Mouse (Mus musculus): ENCODE results near the gene Rbpms2. TPM values are rescaled to one million over a fixed set of nuclear protein-coding genes. Genes with fewer than 3 reads are reported as not detected.

The Rbpms2 gene
- polyA plus RNA-seq, 1 experiment from 2014 or later, result 4.7 TPM

DNA sequence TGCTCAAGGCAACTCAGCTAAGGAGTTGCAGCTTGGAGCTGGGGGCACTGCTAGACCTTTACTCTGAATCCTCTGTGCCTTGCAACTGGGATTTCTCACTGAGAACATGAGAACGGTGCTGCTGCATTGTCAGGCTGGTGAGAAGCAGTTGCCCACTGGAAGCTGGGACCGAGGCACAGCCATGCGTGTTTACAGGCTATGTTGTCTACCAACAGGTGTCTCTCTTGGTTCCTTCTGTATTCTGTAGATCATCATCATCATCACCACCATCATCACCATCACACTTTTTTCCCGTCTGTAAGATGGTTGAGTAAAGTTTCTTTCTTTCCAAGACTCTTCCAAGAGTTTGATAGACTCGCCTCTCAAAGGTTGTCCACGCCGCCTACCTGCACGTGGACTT, 38.3 kb downstream of the Rbpms2 start, which contains the start of gene Oaz2:
Oaz2 (plus strand) TSS at position 301 of the 400 bp plus-strand sequence.
- Histone ChIP-seq H3K4me3 (replicated peaks; ENCODE audit: low read length) (no peak within 1 kb of the TSS), H3K4me1 (replicated peaks; ENCODE audit: control insufficient read depth, insufficient read depth, low read length) (no peaks in the 10 kb centered on the region), H3K4me2 (replicated peaks) (no peak within 1 kb of the TSS), H3K9ac (no peak within 1 kb of the TSS), H3K27me3 (ENCODE audit: control insufficient read depth, insufficient read depth, low read length) (no peaks in the 10 kb centered on the region), H3K36me3 (replicated peaks; ENCODE audit: control insufficient read depth, insufficient read depth) (no peaks in the 10 kb centered on the region), H3K9me3 (ENCODE audit: control insufficient read depth, low read length) (no peaks in the 10 kb centered on the region), H3K27ac (no peak within 1 kb of the TSS)
- ATAC-seq (ENCODE audit: low FRiP score) (no peak), DNase-seq (ENCODE audit: low spot score) (no peak)
- WGBS, result 96% methylated on average over 8 of the region's 8 CpGs

DNA sequence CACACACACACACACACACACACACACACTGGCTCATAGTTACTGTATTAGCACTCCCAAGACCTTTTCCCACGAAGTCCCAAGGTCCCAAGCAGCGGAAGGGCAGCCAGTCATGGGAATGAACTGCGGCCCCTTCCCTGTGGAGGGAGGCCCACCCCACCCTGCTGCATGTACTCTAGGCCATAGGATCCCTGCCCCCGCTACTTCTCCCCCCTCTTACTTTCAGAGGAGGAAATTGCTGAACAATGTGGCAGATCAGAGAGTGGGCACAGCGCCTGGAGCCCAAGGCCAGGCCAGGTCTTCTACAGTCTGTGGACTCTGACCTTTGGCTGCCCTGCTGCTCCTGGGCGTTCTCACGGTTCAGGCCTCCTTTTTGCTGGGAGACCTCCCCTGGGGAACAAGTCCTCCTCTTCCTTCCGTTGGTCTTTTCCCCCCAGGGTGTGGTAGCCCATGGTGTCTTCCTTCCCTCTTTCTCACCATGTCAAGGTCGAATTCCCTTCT, 42.0 kb downstream of the Rbpms2 start:
- Histone ChIP-seq H3K27ac (no peak overlapping the region), H3K27me3 (ENCODE audit: control insufficient read depth, insufficient read depth, low read length) (no peaks in the 10 kb centered on the region), H3K9ac (no peak overlapping the region), H3K36me3 (replicated peaks; ENCODE audit: control insufficient read depth, insufficient read depth) (no peaks in the 10 kb centered on the region), H3K4me2 (replicated peaks) (no peak overlapping the region), H3K4me3 (replicated peaks; ENCODE audit: low read length) (no peak overlapping the region), H3K4me1 (replicated peaks; ENCODE audit: control insufficient read depth, insufficient read depth, low read length) (peaks cover 6% of the 10 kb centered on the region), H3K9me3 (ENCODE audit: control insufficient read depth, low read length) (no peaks in the 10 kb centered on the region)
- no peak for DNase-seq (ENCODE audit: low spot score)
- no peak for ATAC-seq (ENCODE audit: low FRiP score)
- 54% methylated on average over 9 of the region's 9 CpGs for WGBS

DNA sequence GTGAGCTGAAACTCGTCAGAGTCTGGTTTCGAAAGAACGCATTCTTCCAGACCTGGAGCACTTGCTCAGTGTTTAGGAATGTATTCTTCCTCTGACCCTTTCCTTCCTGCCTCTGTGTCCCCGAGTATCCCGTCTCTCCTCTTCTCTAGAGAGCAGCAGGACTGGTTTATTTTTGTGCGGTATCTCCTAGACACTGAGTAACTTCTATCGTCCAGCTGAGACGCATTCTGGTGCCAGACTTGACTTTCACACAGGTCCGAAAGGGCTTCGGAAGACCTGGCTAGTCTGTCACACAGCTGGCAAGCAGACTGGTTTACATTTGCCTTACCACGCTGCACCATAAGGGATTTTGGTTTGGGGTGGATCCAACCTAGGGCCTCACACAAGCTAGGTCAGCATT, 43.5 kb downstream of the Rbpms2 start:
- H3K27me3 ChIP-seq (ENCODE audit: control insufficient read depth, insufficient read depth, low read length), result no peaks in the 10 kb centered on the region
- H3K4me1 ChIP-seq (replicated peaks; ENCODE audit: control insufficient read depth, insufficient read depth, low read length), result peaks cover 16% of the 10 kb centered on the region
- no peak overlapping the region for H3K4me2 ChIP-seq (replicated peaks)
- no peaks in the 10 kb centered on the region for H3K9me3 ChIP-seq (ENCODE audit: control insufficient read depth, low read length)
- DNase-seq (ENCODE audit: low spot score) (no peak), ATAC-seq (ENCODE audit: low FRiP score) (no peak)
- no peak overlapping the region for H3K4me3 ChIP-seq (replicated peaks; ENCODE audit: low read length)
- no peak overlapping the region for H3K9ac ChIP-seq
- no peak overlapping the region for H3K27ac ChIP-seq
- 80% methylated on average over 11 of the region's 11 CpGs for WGBS
- no peaks in the 10 kb centered on the region for H3K36me3 ChIP-seq (replicated peaks; ENCODE audit: control insufficient read depth, insufficient read depth)

DNA sequence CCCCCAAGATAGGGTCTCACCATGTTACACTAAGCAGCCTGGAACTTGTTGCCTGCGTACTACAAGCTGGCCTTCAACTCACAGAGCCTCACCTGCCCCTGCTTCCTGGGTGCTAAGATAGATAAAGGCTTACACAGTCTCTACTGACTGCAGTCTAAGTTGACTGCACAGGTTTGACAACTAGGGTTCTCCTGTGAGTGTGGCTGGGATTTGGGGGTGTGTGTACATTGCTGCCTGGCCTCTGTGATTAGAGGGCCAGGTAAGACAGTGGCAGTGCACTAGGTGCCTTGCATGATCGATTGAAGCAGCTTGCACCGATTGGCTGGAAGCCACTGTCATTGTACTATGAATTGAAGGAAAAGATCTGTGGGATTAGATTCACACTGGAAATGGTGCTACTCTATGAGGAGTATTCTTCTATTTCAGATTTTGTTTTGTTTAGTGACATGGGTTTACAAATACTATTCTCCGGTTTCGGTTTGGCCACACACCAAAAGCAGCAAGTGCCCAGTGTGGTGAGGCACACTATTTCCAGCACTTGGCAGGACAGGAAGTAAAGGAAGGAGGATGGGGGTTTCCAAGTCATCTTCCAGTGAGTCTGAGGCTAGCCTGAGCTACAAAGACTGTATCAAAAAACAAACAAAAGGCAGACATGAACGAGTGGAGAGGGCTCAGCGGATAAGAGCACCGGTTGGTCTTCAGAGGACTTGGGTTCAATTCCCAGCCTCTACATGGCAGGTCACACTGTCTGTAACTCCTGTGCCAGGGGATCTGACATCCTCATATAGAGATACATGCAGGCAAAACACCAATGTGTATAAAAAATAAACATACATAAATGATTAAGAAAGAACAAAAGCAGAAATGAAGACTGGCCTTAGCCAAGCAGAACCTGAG, 46.3 kb downstream of the Rbpms2 start:
- no peaks in the 10 kb centered on the region for H3K9me3 ChIP-seq (ENCODE audit: control insufficient read depth, low read length)
- peak overlapping the region; percentile 71 for H3K4me3 ChIP-seq (replicated peaks; ENCODE audit: low read length)
- H3K27ac ChIP-seq, result peak overlapping the region; percentile 78
- H3K9ac ChIP-seq, result peak overlapping the region; percentile 85
- no peak for DNase-seq (ENCODE audit: low spot score)
- H3K4me2 ChIP-seq (replicated peaks), result peak overlapping the region; percentile 60
- WGBS, result 61% methylated on average over 8 of the region's 8 CpGs
- ATAC-seq (ENCODE audit: low FRiP score), result peak; percentile 39
- H3K36me3 ChIP-seq (replicated peaks; ENCODE audit: control insufficient read depth, insufficient read depth), result no peaks in the 10 kb centered on the region
- peaks cover 42% of the 10 kb centered on the region for H3K4me1 ChIP-seq (replicated peaks; ENCODE audit: control insufficient read depth, insufficient read depth, low read length)
- H3K27me3 ChIP-seq (ENCODE audit: control insufficient read depth, insufficient read depth, low read length), result no peaks in the 10 kb centered on the region

DNA sequence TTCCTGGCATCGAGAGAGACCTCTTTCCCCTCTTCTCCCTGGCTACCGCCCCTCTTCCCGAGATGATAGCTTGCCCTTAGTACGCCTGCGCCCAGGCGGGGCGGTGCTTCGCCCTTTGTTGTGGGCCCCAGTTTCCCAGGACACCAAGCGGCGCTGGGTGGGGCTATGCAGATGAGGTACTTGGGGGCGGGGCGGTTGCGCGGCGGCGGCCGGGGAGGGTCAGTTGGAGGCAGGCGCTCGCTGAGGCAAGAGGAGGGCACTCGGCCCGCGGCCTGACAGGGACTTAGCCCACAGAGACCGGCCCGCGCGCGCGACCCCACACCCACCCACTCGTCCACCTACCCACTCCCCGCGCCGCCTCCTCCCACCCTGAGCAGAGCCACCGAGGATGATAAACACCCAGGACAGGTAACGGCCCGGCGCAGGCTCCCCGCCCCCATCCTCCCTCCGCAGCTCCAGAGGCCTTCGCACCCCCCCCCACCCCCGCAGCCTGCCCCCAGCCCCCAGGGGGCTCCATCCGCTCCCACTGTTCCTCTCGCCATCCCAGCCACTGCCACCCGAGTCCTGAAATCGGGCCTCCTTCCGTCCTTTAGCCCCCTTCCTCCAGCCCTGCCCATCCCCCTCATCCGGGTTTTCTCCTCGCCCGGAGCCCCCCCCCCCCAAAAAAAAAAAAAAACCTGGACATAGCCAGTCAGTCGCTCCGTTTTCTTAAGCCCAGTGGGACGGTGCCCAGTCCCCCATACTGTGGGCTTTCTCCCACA, 47.1 kb downstream of the Rbpms2 start:
- DNase-seq (ENCODE audit: low spot score) (peak; percentile 96), ATAC-seq (ENCODE audit: low FRiP score) (peak; percentile 98)
- H3K27me3 ChIP-seq (ENCODE audit: control insufficient read depth, insufficient read depth, low read length), result no peaks in the 10 kb centered on the region
- H3K9me3 ChIP-seq (ENCODE audit: control insufficient read depth, low read length), result no peaks in the 10 kb centered on the region
- under 1% methylated on average over 39 of the region's 51 CpGs for WGBS
- H3K4me2 ChIP-seq (replicated peaks), result peak overlapping the region; percentile 66
- H3K4me3 ChIP-seq (replicated peaks; ENCODE audit: low read length), result peak overlapping the region; percentile 71
- H3K36me3 ChIP-seq (replicated peaks; ENCODE audit: control insufficient read depth, insufficient read depth), result no peaks in the 10 kb centered on the region
- peaks cover 50% of the 10 kb centered on the region for H3K4me1 ChIP-seq (replicated peaks; ENCODE audit: control insufficient read depth, insufficient read depth, low read length)
- H3K9ac ChIP-seq, result peak overlapping the region; percentile 85
- H3K27ac ChIP-seq, result peak overlapping the region; percentile 78

DNA sequence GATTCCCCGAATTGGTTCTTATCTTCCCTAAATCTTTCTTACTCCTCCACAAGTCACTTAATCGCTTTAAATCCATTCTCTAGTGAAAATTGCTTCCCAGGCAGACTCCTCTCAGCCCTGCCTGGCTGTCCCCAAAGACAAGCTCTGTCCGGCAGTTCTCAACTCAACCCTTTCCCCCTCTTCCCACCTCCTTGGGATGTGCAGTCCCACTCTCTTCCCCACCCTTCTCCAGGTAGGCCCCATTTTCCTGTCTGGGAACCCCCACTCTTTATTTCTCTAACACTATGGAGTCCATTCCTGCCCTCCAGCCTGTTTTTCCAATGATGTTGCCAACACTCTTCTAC, 47.6 kb downstream of the Rbpms2 start:
- Histone ChIP-seq H3K27ac (peak overlapping the region; percentile 78), H3K4me3 (replicated peaks; ENCODE audit: low read length) (peak overlapping the region; percentile 71), H3K36me3 (replicated peaks; ENCODE audit: control insufficient read depth, insufficient read depth) (no peaks in the 10 kb centered on the region), H3K4me2 (replicated peaks) (peak overlapping the region; percentile 66), H3K4me1 (replicated peaks; ENCODE audit: control insufficient read depth, insufficient read depth, low read length) (peaks cover 55% of the 10 kb centered on the region), H3K9ac (peak overlapping the region; percentile 85), H3K9me3 (ENCODE audit: control insufficient read depth, low read length) (no peaks in the 10 kb centered on the region), H3K27me3 (ENCODE audit: control insufficient read depth, insufficient read depth, low read length) (no peaks in the 10 kb centered on the region)
- 0% methylated on average over 3 of the region's 3 CpGs for WGBS
- no peak for ATAC-seq (ENCODE audit: low FRiP score)
- DNase-seq (ENCODE audit: low spot score), result no peak

DNA sequence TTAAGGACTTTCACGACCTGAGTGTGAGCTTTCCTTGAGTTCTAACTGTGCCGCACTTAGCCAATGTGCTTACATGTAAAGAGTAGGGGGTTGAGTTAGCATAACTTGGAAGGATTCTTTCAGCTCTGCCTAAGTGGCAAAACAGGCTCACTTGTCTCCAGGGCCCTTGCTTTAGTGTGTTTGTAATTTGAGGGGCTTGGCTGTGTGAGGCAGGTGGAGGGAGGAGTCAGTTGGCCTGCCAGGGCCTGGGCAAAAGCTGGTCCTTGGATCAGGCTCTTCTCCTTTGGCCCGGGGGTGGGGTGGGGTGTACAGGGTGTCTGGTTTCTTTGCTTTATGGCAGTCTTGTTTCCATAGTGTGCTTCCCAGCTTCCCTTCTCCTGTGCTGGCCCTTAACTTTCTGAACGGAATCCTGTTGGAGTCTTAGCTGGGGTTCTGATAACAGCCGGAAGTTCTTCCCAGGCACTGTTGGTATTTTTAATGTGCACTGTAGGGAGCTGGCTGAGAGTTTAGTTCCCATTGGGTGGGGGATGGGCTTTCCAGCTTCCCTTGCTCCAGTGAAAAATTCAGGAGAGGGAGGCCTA, 49.8 kb downstream of the Rbpms2 start:
- no peak for ATAC-seq (ENCODE audit: low FRiP score)
- Histone ChIP-seq H3K4me1 (replicated peaks; ENCODE audit: control insufficient read depth, insufficient read depth, low read length) (peaks cover 55% of the 10 kb centered on the region), H3K36me3 (replicated peaks; ENCODE audit: control insufficient read depth, insufficient read depth) (no peaks in the 10 kb centered on the region), H3K9me3 (ENCODE audit: control insufficient read depth, low read length) (no peaks in the 10 kb centered on the region), H3K27me3 (ENCODE audit: control insufficient read depth, insufficient read depth, low read length) (no peaks in the 10 kb centered on the region), H3K4me2 (replicated peaks) (peak overlapping the region; percentile 66), H3K9ac (peak overlapping the region; percentile 42), H3K4me3 (replicated peaks; ENCODE audit: low read length) (peak overlapping the region; percentile 20), H3K27ac (peak overlapping the region; percentile 59)
- 33% methylated on average over 5 of the region's 5 CpGs for WGBS
- DNase-seq (ENCODE audit: low spot score), result no peak

DNA sequence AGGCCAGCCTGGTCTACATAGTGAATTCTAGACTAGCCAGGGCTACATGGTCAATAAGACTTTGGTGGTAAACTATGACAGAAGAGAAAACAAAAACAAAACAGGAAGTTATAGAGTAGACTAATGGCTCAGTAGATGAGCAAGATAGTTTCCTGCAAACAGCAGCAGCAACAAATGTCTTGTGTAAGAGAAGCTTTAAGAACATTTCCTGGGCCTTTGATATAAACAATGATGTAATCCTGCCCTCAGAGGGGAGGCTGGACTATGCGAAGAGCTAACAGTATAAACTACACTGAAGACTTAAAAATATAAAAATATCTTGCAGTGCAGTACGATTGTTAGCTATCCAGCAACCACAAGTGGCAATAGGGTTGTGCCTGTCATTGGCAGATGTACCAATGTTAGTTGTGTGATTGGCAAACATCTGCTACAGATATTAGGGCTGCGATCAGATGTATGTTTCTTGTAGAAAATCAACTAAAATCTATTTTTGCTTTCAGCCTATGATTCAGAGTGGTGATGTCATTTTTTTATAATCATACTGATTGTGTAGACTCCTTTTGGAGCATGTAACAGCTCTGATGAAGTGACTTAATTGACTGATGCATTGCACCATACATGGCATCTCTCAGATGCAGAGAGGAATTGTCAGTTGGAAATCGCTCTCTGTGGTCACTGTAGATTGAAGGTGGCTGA, 51.6 kb downstream of the Rbpms2 start:
- ATAC-seq (ENCODE audit: low FRiP score), result no peak
- H3K9me3 ChIP-seq (ENCODE audit: control insufficient read depth, low read length), result no peaks in the 10 kb centered on the region
- H3K4me2 ChIP-seq (replicated peaks), result no peak overlapping the region
- no peaks in the 10 kb centered on the region for H3K27me3 ChIP-seq (ENCODE audit: control insufficient read depth, insufficient read depth, low read length)
- H3K36me3 ChIP-seq (replicated peaks; ENCODE audit: control insufficient read depth, insufficient read depth), result peaks cover 1% of the 10 kb centered on the region
- H3K27ac ChIP-seq, result no peak overlapping the region
- no peak overlapping the region for H3K4me3 ChIP-seq (replicated peaks; ENCODE audit: low read length)
- peaks cover 49% of the 10 kb centered on the region for H3K4me1 ChIP-seq (replicated peaks; ENCODE audit: control insufficient read depth, insufficient read depth, low read length)
- no peak for DNase-seq (ENCODE audit: low spot score)
- H3K9ac ChIP-seq, result 0 out of 2 replicates have a peak overlapping the region, but pooled peaks have one; percentile 16
- WGBS, result 91% methylated on average over 4 of the region's 4 CpGs
